Mouse (Mus musculus): Measurements from ENCODE around the gene Slc34a3. TPM values are rescaled to one million over a fixed set of nuclear protein-coding genes. Genes with fewer than 3 reads are reported as not detected.
A peak's percentile ranks its signal among the peaks of the same experiment; 100 is the strongest.

Slc34a3 gene
- 0.73 and 0.92 TPM in 2 replicates for polyA plus RNA-seq (2012; rRNA removed)

DNA sequence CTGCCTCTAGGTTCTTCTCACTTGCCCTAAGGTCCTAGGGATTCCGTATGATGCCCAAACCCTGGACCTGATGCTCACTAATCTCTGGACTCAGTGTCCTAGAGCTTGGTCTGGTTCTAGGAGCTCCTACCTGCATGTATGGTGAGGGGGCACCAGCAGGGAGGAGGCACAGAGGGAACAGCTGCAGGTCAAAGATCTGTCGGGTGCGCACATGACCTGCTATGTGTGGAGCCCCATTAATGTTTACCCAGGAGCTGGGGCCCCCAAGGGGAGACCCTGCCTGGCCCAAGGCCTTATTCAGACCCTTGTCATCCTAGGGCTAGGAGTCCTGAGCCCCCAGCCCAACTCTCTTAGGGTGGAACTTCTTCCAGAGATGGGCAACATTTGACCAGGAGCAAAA is at the start of gene Slc34a3:
TSS of gene Slc34a3 (minus strand) at position 315 of the 400 bp plus-strand sequence.
- Histone ChIP-seq H3K4me1 (ENCODE audit: control insufficient read depth, insufficient read depth, low read length) (peaks cover under 1% of the 10 kb centered on the region; the same call in 1 of the 2 replicates), H3K4me3 (replicated peaks; ENCODE audit: insufficient read depth, low read depth, low read length) (no peak within 1 kb of the TSS), H3K27me3 (ENCODE audit: control insufficient read depth, insufficient read depth, low read length) (no peaks in the 10 kb centered on the region), H3K27ac (ENCODE audit: insufficient read depth, low read length) (no peak within 1 kb of the TSS)
- TF ChIP-seq POLR2A (IDR thresholded peaks at IDR 0.05; ENCODE audit: borderline replicate concordance, insufficient read depth, low read length) (no peak), CTCF (IDR thresholded peaks at IDR 0.05; ENCODE audit: borderline replicate concordance, insufficient read depth, low read depth, low read length) (no peak)
- 82% methylated on average over 3 of the region's 3 CpGs for WGBS
- no peak for DNase-seq

DNA sequence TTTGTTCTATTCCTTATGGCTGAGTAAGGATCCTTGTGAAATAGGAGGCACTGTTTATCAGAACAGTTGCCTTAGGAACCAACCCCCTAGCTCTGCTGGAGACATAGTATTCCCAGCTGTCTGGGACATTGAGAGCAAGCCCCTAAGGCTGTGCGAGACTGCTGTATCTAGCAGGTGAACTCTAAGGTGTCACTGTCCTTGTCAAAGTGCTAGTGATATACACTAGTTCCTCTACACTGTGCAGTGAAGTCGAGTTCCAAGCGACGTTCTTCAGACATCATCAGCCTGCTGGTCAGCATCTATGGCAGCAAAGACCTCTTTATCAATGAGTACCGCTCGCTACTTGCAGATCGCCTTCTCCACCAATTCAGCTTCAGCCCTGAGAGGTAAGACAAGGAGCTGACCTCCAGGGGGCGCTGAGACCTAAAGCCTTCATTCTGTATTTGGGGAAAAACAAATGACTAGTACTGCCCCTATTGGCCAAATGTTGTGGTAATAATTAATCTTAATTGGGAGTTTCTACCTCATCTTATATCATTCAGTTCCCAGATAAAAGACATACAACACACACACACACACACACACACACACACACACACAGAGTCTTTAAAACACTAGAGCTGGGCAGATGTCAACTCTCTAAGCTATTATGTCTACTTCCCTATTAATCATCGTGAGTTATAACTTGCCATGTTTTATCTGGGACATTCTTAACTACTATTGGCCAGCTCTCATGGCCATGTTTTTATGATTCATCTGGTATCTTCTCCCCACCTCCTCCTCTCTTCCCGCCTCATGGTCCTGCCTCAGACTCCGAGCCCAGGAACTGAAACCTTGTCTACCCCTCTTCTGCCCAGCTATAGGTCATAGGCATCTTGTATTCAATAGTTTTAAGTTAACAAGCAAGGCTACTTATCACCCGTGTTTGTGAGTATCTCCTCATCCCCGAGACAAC is 45.0 kb upstream of the Slc34a3 start:
- Histone ChIP-seq H3K4me1 (ENCODE audit: control insufficient read depth, insufficient read depth, low read length) (no peaks in the 10 kb centered on the region), H3K4me3 (replicated peaks; ENCODE audit: insufficient read depth, low read depth, low read length) (no peak overlapping the region), H3K27ac (ENCODE audit: insufficient read depth, low read length) (no peak overlapping the region), H3K27me3 (ENCODE audit: control insufficient read depth, insufficient read depth, low read length) (no peaks in the 10 kb centered on the region)
- TF ChIP-seq POLR2A (IDR thresholded peaks at IDR 0.05; ENCODE audit: borderline replicate concordance, insufficient read depth, low read length) (no peak), CTCF (IDR thresholded peaks at IDR 0.05; ENCODE audit: borderline replicate concordance, insufficient read depth, low read depth, low read length) (peak; percentile 85)
- WGBS = 52% methylated on average over 13 of the region's 13 CpGs
- DNase-seq = peak; percentile 81 to 88

DNA sequence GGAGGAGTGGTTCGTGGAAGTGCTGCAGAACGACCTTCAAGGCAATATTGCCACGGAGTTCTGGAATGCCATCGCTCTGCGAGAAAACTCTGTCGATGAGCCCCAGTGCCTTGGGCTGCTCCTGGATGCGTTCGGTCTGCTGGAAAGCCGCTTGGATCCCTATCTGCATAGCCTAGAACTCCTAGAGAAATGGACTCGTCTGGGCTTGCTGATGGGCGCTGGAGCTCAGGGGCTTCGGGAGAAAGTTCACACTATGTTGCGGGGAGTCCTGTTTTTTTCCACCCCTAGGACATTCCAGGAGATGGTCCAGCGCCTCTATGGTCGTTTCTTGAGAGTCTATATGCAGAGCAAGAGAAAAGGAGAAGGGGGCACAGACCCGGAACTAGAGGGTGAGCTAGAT is 38.8 kb upstream of the Slc34a3 start:
- WGBS = 30% methylated on average over 16 of the region's 16 CpGs
- Histone ChIP-seq H3K27me3 (ENCODE audit: control insufficient read depth, insufficient read depth, low read length) (no peaks in the 10 kb centered on the region), H3K4me3 (replicated peaks; ENCODE audit: insufficient read depth, low read depth, low read length) (peak overlapping the region; percentile 83), H3K27ac (ENCODE audit: insufficient read depth, low read length) (no peak overlapping the region), H3K4me1 (ENCODE audit: control insufficient read depth, insufficient read depth, low read length) (peaks cover 29% of the 10 kb centered on the region)
- TF ChIP-seq CTCF (IDR thresholded peaks at IDR 0.05; ENCODE audit: borderline replicate concordance, insufficient read depth, low read depth, low read length) = no peak
- no peak for TF ChIP-seq POLR2A (IDR thresholded peaks at IDR 0.05; ENCODE audit: borderline replicate concordance, insufficient read depth, low read length)
- no peak for DNase-seq

DNA sequence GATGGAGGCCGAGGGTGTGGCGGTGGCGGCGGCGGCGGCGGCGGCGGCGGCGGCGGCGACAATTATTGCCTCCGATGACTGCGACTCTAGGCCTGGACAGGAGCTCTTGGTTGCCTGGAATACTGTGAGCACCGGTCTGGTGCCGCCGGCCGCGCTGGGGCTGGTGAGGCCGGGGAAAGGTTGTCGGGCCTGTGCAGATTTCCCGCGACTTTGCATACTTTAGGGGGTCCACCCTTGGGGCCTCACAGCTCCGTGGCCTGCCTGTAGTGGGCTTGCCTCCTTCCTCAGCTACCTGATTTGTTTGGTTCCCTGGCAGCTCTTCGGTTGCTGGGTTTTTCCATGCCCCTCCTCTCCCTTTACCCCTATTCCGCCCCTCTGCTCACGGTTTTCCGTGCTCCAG is 38.4 kb upstream of the Slc34a3 start:
- no peak for DNase-seq
- TF ChIP-seq CTCF (IDR thresholded peaks at IDR 0.05; ENCODE audit: borderline replicate concordance, insufficient read depth, low read depth, low read length) = no peak
- no peak for TF ChIP-seq POLR2A (IDR thresholded peaks at IDR 0.05; ENCODE audit: borderline replicate concordance, insufficient read depth, low read length)
- Histone ChIP-seq H3K27me3 (ENCODE audit: control insufficient read depth, insufficient read depth, low read length) (no peaks in the 10 kb centered on the region), H3K4me3 (replicated peaks; ENCODE audit: insufficient read depth, low read depth, low read length) (peak overlapping the region; percentile 83), H3K4me1 (ENCODE audit: control insufficient read depth, insufficient read depth, low read length) (peaks cover 34% of the 10 kb centered on the region), H3K27ac (ENCODE audit: insufficient read depth, low read length) (no peak overlapping the region)
- under 1% methylated on average over 29 of the region's 29 CpGs for WGBS

DNA sequence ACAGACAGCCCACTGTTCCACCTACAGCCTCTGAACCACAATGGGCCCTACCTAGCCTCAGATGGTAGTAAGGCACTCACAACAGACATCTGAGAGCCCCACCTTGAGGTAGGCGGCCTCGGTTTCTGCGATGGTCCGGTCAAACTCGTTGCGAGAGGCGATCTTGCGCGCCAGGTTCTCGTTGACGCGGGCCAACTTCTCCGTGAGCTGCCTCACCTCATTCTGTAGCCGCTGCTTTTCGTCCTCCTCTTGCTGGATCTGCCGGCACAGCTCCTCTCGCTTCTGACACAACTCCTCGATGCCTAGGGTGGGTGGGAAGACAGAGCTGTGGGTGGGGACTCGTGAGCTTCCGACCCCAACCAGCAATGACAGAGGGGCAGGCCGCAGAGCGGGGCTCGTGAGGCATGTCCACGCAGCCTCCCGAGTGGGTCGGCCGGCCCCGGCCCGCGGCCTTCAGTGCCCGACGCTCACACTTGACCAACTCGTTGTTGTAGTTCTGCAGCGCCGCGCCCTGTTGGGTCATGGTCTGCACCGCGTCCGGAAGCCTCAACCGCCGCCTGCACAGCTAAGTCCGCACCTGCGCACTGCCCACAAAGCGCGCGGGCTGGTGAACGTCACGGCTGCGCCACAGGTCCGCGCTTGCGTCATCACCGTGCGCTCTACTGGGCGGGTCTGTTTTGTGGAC is 37.8 kb upstream of the Slc34a3 start, which contains the start of the genes Ssna1 and Anapc2:
TSS of gene Ssna1 (minus strand) at position 612 of the 685 bp plus-strand sequence.
TSS of gene Anapc2 (plus strand) at position 652 of the 685 bp plus-strand sequence.
- Histone ChIP-seq H3K27me3 (ENCODE audit: control insufficient read depth, insufficient read depth, low read length) (no peaks in the 10 kb centered on the region), H3K4me1 (ENCODE audit: control insufficient read depth, insufficient read depth, low read length) (peaks cover 40% of the 10 kb centered on the region), H3K4me3 (replicated peaks; ENCODE audit: insufficient read depth, low read depth, low read length) (peak within 1 kb of the TSS; percentile 83), H3K27ac (ENCODE audit: insufficient read depth, low read length) (peak within 1 kb of the TSS; percentile 2; the same call in 1 of the 2 replicates)
- peak; percentile 33; the same call in 1 of the 2 replicates for TF ChIP-seq CTCF (IDR thresholded peaks at IDR 0.05; ENCODE audit: borderline replicate concordance, insufficient read depth, low read depth, low read length)
- peak; percentile 79 for TF ChIP-seq POLR2A (IDR thresholded peaks at IDR 0.05; ENCODE audit: borderline replicate concordance, insufficient read depth, low read length)
- peak; percentile 97 to 99 for DNase-seq
- WGBS = under 1% methylated on average over 55 of the region's 55 CpGs

DNA sequence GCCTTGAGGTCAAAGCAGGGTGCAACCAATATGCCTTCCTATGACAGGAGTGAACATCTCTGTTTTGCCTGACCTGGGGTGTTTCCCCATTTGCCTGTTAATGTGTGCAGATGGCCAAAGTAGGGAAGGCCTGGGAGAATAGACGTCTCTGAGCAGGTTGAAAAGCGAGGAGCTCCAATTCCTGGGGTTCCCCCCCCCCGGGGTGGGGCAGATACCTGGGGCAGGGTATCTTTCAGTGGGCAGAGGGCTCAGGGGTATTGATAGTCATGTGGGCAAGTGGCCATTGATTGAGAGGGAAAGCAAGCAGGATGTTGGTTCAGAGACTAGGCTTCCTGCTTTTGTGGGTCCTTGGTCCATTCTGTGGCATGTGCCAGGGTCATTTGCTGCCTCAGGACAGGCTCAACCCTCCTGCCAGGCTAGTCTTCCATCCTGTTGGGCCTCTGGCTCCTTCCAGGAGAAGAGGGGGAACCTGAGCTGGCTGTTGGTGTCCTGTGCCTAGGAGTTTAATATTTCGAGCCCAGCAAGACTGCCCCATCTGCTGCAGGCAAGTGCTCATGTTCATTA is 33.7 kb upstream of the Slc34a3 start:
- no peaks in the 10 kb centered on the region for H3K27me3 ChIP-seq (ENCODE audit: control insufficient read depth, insufficient read depth, low read length)
- no peak for TF ChIP-seq CTCF (IDR thresholded peaks at IDR 0.05; ENCODE audit: borderline replicate concordance, insufficient read depth, low read depth, low read length)
- peak in 1 of 2 experiments; percentile 46 for DNase-seq
- H3K27ac ChIP-seq (ENCODE audit: insufficient read depth, low read length) = peak overlapping the region; percentile 96
- WGBS = 24% methylated on average over 4 of the region's 4 CpGs
- H3K4me3 ChIP-seq (replicated peaks; ENCODE audit: insufficient read depth, low read depth, low read length) = peak overlapping the region; percentile 63
- H3K4me1 ChIP-seq (ENCODE audit: control insufficient read depth, insufficient read depth, low read length) = peaks cover 38% of the 10 kb centered on the region

DNA sequence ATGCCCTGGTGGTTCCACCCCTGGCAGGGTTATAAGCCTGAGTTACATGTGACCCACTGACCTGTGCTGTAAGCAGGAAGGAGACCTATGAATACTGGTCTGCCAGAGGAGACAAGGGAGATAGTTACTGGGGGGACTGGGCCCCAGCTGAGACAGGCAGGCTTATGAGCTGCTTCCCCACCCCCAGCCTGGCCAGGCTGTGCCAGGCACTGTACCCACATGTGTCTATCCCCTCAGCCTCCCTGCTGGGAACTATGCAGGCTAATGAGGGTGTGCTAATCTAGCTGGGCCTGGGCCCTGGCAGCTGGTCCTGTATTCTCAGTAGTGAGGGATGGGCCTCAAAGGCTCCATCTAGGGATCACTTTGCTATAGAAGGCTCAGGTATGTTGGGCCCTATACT is 33.1 kb upstream of the Slc34a3 start:
- peak; percentile 51 to 59 for DNase-seq
- Histone ChIP-seq H3K4me1 (ENCODE audit: control insufficient read depth, insufficient read depth, low read length) (peaks cover 38% of the 10 kb centered on the region), H3K27me3 (ENCODE audit: control insufficient read depth, insufficient read depth, low read length) (no peaks in the 10 kb centered on the region), H3K27ac (ENCODE audit: insufficient read depth, low read length) (peak overlapping the region; percentile 96), H3K4me3 (replicated peaks; ENCODE audit: insufficient read depth, low read depth, low read length) (peak overlapping the region; percentile 63)
- no peak for TF ChIP-seq CTCF (IDR thresholded peaks at IDR 0.05; ENCODE audit: borderline replicate concordance, insufficient read depth, low read depth, low read length)
- no peak for TF ChIP-seq POLR2A (IDR thresholded peaks at IDR 0.05; ENCODE audit: borderline replicate concordance, insufficient read depth, low read length)
